Mouse (Mus musculus) induced T-regulatory cell, adult 2 months (primary cell): ENCODE results near the gene Vmn1r93.
"Not testable (repeated sequence)": the region's sequence is repeated elsewhere in the genome, so short reads cannot be mapped to it uniquely, and the experiment has no call there.

Experiments
- DNase-seq: peaks from one replicate; pipeline ENCODE4 v3.0.0-alpha.2; 2012; ENCODE audit warnings: low read depth

Vmn1r93 gene

GRCm38 (mm10) chr7:20138988-20139387, at the start of gene Vmn1r93:
Gene Vmn1r93 (minus strand): TSS chr7:20139088.
- not testable (repeated sequence) for DNase-seq

GRCm38 (mm10) chr7:20168277-20168676, 29.4 kb upstream of the Vmn1r93 start, which contains the start of gene Vmn1r94:
Gene Vmn1r94 (minus strand): TSS chr7:20168377.
- DNase-seq: not testable (repeated sequence)

- DNase-seq: not testable (repeated sequence)
Measured at GRCm38 (mm10) chr7:20122479-20122878, 16.4 kb downstream of the Vmn1r93 start, which contains the start of gene Gm16442. Gene Gm16442 (minus strand): TSS chr7:20122579.

- DNase-seq: not testable (repeated sequence)
Measured at GRCm38 (mm10) chr7:20099380-20099779, 39.5 kb downstream of the Vmn1r93 start, which contains the start of gene Vmn1r91. Gene Vmn1r91 (plus strand): TSS chr7:20099680.
